Mouse (Mus musculus) embryonic fibroblast, embryonic 13.5 days (primary cell): ENCODE data around the gene Mpc1.

Source experiments
- CTCF ChIP-seq: IDR thresholded peaks from 2 replicates; pipeline ENCODE4 v1.5.1; 2011; ENCODE audit warnings: mild to moderate bottlenecking, control low read depth, low read length, moderate library complexity, borderline replicate concordance; ENCODE audit not compliant: insufficient read depth
- POLR2A ChIP-seq: IDR thresholded peaks from 2 replicates; pipeline ENCODE4 v1.6.1; 2011; ENCODE audit warnings: low read depth, mild to moderate bottlenecking, control low read depth, low read length, moderate library complexity

GRCm38 (mm10) chr17:8276680-8277079 lies 6.0 kb upstream of the Mpc1 start:
- no peak for TF ChIP-seq CTCF
- no peak for TF ChIP-seq POLR2A
